8 mouse cellular contexts compared by ENCODE assay signal in the genomic region with DNA sequence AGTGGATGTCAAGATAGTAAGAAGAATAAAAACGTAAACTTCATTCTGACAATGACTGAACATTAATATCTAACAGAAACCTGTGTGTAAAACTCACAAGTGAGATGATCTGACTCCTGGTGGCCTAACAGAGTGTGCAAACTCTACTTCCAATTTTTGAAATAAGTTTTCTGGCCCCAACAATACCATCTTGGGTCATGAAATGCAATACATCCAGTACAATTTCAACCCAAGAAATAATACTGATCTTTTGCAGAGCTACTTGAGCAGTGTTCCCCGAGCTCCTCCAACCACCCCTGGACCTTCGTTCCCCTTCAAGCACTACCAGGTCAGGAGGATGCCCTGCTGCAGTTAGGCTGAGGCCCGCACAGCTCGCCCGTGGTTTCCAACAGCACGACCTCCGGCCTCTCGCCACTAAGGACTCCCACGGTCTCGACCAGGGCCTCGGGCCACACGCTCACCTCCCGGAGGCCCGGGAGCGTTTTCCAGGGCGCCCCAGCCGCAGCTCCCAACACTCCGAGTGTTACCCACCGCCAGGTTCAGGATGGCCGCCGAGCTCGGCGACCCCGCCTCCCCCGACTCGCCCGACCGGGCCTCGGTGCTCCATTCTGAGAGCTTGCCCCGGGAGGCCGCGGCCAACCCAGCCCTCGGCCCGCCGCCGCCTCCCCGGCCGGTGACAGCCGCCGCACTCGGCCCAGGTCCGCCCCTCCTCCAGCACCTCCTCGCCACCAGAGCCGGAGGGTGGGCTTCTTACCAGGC. TPM values are rescaled to one million over a fixed set of nuclear protein-coding genes. Genes with fewer than 3 reads are reported as not detected.
A peak's percentile ranks its signal among the peaks of the same experiment; 100 is the strongest.
DNase-seq lines count a peak whose midpoint lies in the region; ATAC-seq lines count a peak whose summit lies in the region.

No protein-coding gene starts in this region.

- 1% methylated on average over 45 of the region's 45 CpGs for WGBS in forebrain, embryonic 15.5 days
- WGBS in liver, embryonic 12.5 days (ENCODE audit: insufficient replicate concordance), result 1% methylated on average over 45 of the region's 45 CpGs

- peak; percentile 93 for ATAC-seq in forebrain, embryonic 15.5 days (replicated peaks)
- peak; percentile 83 for ATAC-seq in liver, embryonic 12.5 days
- ATAC-seq in monocyte, adult 5-6 weeks (replicated peaks; ENCODE audit: insufficient number of reproducible peaks, low FRiP score, low TSS enrichment, poor library complexity, severe bottlenecking), result peak; percentile 42

- peak overlapping the region; percentile 61 for H3K4me2 ChIP-seq in forebrain, embryonic 15.5 days (replicated peaks)
- peak overlapping the region; percentile 79 for H3K4me2 ChIP-seq in liver, embryonic 12.5 days

- peaks cover 21% of the 10 kb centered on the region for H3K4me1 ChIP-seq in forebrain, embryonic 15.5 days
- H3K4me1 ChIP-seq in liver, embryonic 12.5 days, result peaks cover 52% of the 10 kb centered on the region

- no peaks in the 10 kb centered on the region for H3K27me3 ChIP-seq in forebrain, embryonic 15.5 days
- no peaks in the 10 kb centered on the region for H3K27me3 ChIP-seq in liver, embryonic 12.5 days (replicated peaks)

- no peaks in the 10 kb centered on the region for H3K36me3 ChIP-seq in forebrain, embryonic 15.5 days
- peaks cover 15% of the 10 kb centered on the region for H3K36me3 ChIP-seq in liver, embryonic 12.5 days

- H3K9me3 ChIP-seq in forebrain, embryonic 15.5 days, result no peaks in the 10 kb centered on the region
- H3K9me3 ChIP-seq in liver, embryonic 12.5 days (replicated peaks), result no peaks in the 10 kb centered on the region

- H3K4me3 ChIP-seq in forebrain, embryonic 15.5 days, result peak overlapping the region; percentile 97
- H3K4me3 ChIP-seq in liver, embryonic 12.5 days, result peak overlapping the region; percentile 99

- H3K9ac ChIP-seq in forebrain, embryonic 15.5 days (replicated peaks), result peak overlapping the region; percentile 99
- H3K9ac ChIP-seq in liver, embryonic 12.5 days, result peak overlapping the region; percentile 99

- peak; percentile 15 for DNase-seq in ovary, adult 18-20 months (ENCODE audit: low spot score)
- no peak for DNase-seq in ovary, postnatal 10 days (ENCODE audit: low spot score)
- peak; percentile 50 to 56 for DNase-seq in adrenal gland, postnatal 36 days
- DNase-seq in kidney, adult 11 months, result peak; percentile 45
- DNase-seq in testis, postnatal 14 days (ENCODE audit: low spot score), result peak; percentile 82

- peak overlapping the region; percentile 94 for H3K27ac ChIP-seq in forebrain, embryonic 15.5 days (replicated peaks)
- peak overlapping the region; percentile 97 for H3K27ac ChIP-seq in liver, embryonic 12.5 days

RNA-seq across cellular contexts. Expression of a gene that starts 0.6 kb away (rescaled TPM):
- 10 to 100 TPM; 55.6 to 64.4 TPM for total RNA-seq in adrenal gland, postnatal 36 days (2021)
- 42.0 TPM in 2 replicates for polyA plus RNA-seq in forebrain, embryonic 15.5 days (2015; fragmentation: Nextera tagmentation; extraction: Ambion mirVana)
- 38.8 and 41.4 TPM in 2 replicates for polyA plus RNA-seq in liver, embryonic 12.5 days (2016; fragmentation: Nextera tagmentation; extraction: Ambion mirVana)
- 89.9 to 98.0 TPM (median 96.8 TPM) in 3 replicates for total RNA-seq in monocyte, adult 5-6 weeks (2017)

RNA-seq across cellular contexts. Expression of a gene that starts 25.8 kb away (rescaled TPM):
- total RNA-seq in adrenal gland, postnatal 36 days (2021), result not detected
- polyA plus RNA-seq in forebrain, embryonic 15.5 days (2015; fragmentation: Nextera tagmentation; extraction: Ambion mirVana), result not detected in 2 replicates
- polyA plus RNA-seq in liver, embryonic 12.5 days (2016; fragmentation: Nextera tagmentation; extraction: Ambion mirVana), result not detected in 2 replicates
- not detected in 3 replicates for total RNA-seq in monocyte, adult 5-6 weeks (2017)

RNA-seq across cellular contexts. Expression of a gene that starts 43.5 kb away (rescaled TPM):
- total RNA-seq in adrenal gland, postnatal 36 days (2021), result 10 to 100 TPM; 46.8 to 47.1 TPM
- 24.0 and 27.1 TPM in 2 replicates for polyA plus RNA-seq in forebrain, embryonic 15.5 days (2015; fragmentation: Nextera tagmentation; extraction: Ambion mirVana)
- 26.7 and 27.8 TPM in 2 replicates for polyA plus RNA-seq in liver, embryonic 12.5 days (2016; fragmentation: Nextera tagmentation; extraction: Ambion mirVana)
- 7.7 to 20.2 TPM (median 10.4 TPM) in 3 replicates for total RNA-seq in monocyte, adult 5-6 weeks (2017)

Comparison
In these comparisons a context has a peak if more than half of its experiments do, and no peak if none do; other contexts are left out.
1. ATAC-seq: peak in every context shown above with its lines; median percentile 93 in forebrain, embryonic 15.5 days; 83 in liver, embryonic 12.5 days; 42 in monocyte, adult 5-6 weeks.